Mouse (Mus musculus) hindbrain, embryonic 15.5 days (tissue): ENCODE results near the gene Ypel2. TPM values are rescaled to one million over a fixed set of nuclear protein-coding genes. Genes with fewer than 3 reads are reported as not detected.
A peak's percentile ranks its signal among the peaks of the same experiment; 100 is the strongest.

ENCODE experiments used
- ATAC-seq: fragments of 200-750 bp; cut with Nextera tagmentation; 2 replicates; pipeline ENCODE4 v1.8.0; 2017; ENCODE audit warnings: low read depth, moderate number of reproducible peaks, moderate TSS enrichment; ENCODE audit not compliant: low FRiP score
- H3K27ac ChIP-seq: fragments of 300-500 bp; sonication (generic); replicated peaks from 2 replicates; pipeline ENCODE4 v1.5.1; 2015; ENCODE audit warnings: mild to moderate bottlenecking, inconsistent platforms
- H3K27me3 ChIP-seq: fragments of 300-500 bp; sonication (generic); 2 replicates; pipeline ENCODE4 v1.6.1; 2015; ENCODE audit warnings: control low read depth, inconsistent platforms
- H3K36me3 ChIP-seq: fragments of 300-500 bp; sonication (generic); 2 replicates; pipeline ENCODE4 v1.6.1; 2015; ENCODE audit warnings: control low read depth, inconsistent platforms
- H3K4me1 ChIP-seq: fragments of 300-500 bp; sonication (generic); replicated peaks from 2 replicates; pipeline ENCODE4 v1.6.1; 2015; ENCODE audit warnings: control low read depth, inconsistent platforms
- H3K4me2 ChIP-seq: fragments of 300-500 bp; sonication (generic); 2 replicates; pipeline ENCODE4 v1.6.1; 2015; ENCODE audit warnings: moderate library complexity, mild to moderate bottlenecking, inconsistent platforms
- H3K4me3 ChIP-seq: fragments of 300-500 bp; sonication (generic); 2 replicates; pipeline ENCODE4 v1.5.1; 2015; ENCODE audit warnings: mild to moderate bottlenecking, inconsistent platforms
- H3K9ac ChIP-seq: fragments of 300-500 bp; sonication (generic); 2 replicates; pipeline ENCODE4 v1.6.1; 2015; ENCODE audit warnings: inconsistent platforms
- H3K9me3 ChIP-seq: fragments of 300-500 bp; sonication (generic); 2 replicates; pipeline ENCODE4 v1.6.1; 2016; ENCODE audit warnings: control low read depth, inconsistent platforms
- WGBS: fragments of 180-500 bp; shearing (Covaris S2); methylation state at CpG from one replicate; pipeline ENCODE4 v1.1.7; 2015; 5-methylcytosine and 5-hydroxymethylcytosine counted together
- polyA plus RNA-seq: library from polyadenylated mRNA; unstranded; fragments of >200 nt; fragmentation: Nextera tagmentation; extraction: Ambion mirVana; gene quantifications from 2 replicates; pipeline ENCODE4 v1.2.1, GENCODE M21; 2015

Ypel2 gene
- polyA plus RNA-seq, 1 experiment from 2014 or later = 4.2 TPM

DNA sequence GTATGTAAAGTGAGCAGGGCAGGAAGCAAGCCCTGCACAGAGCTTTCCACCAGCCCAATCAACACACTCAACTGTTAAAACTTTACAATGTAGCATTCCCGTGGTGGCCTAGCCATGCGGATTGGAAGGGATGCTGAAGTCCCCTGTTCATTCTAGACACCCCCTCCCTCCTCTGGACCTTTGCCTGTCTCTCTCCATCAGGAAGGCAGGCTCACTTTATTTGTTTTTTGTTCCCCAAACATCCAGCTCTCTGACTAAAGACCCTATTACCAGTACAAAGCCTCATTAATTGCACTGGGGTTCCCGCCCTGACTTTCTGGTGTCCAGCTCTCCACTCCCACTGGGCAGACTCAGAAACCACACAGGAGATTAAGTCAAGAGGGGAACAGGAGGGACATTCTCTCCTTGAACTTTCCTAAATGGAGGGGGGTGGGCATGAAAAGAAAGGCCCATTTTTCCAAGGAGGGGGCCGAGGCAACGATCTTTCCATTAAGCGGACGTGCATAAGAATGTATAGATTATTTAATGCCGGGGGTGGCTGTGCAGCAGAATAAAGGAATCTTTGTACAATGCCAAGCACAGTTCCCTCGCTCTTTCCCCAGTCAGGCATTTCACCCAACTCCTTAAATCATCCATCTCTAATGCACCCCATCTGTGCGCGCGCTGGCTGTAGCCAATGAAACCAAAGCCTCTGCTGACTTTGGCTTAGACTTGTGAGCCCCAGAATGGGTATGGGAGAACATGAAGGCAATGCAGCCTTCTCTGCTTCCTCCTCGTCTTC, 24.3 kb downstream of the Ypel2 start:
- H3K4me3 ChIP-seq = no peak overlapping the region
- no peaks in the 10 kb centered on the region for H3K9me3 ChIP-seq
- no peak overlapping the region for H3K9ac ChIP-seq
- H3K4me2 ChIP-seq = no peak overlapping the region
- no peak overlapping the region for H3K27ac ChIP-seq
- H3K27me3 ChIP-seq = no peaks in the 10 kb centered on the region
- WGBS = 30% methylated on average over 13 of the region's 13 CpGs
- H3K36me3 ChIP-seq = no peaks in the 10 kb centered on the region
- H3K4me1 ChIP-seq = peaks cover 30% of the 10 kb centered on the region
- no peak for ATAC-seq

GRCm38 (mm10) chr11:86967506-86967905, 26.0 kb downstream of the Ypel2 start:
- WGBS = 90% methylated on average over 9 of the region's 9 CpGs
- no peak overlapping the region for H3K9ac ChIP-seq
- no peak overlapping the region for H3K4me3 ChIP-seq
- H3K4me1 ChIP-seq = peaks cover 21% of the 10 kb centered on the region
- H3K36me3 ChIP-seq = no peaks in the 10 kb centered on the region
- no peaks in the 10 kb centered on the region for H3K27me3 ChIP-seq
- H3K9me3 ChIP-seq = no peaks in the 10 kb centered on the region
- no peak for ATAC-seq
- H3K27ac ChIP-seq = no peak overlapping the region
- H3K4me2 ChIP-seq = no peak overlapping the region

GRCm38 (mm10) chr11:86966696-86967095, 26.8 kb downstream of the Ypel2 start:
- Histone ChIP-seq H3K27me3 (no peaks in the 10 kb centered on the region), H3K4me3 (no peak overlapping the region), H3K4me2 (no peak overlapping the region), H3K36me3 (no peaks in the 10 kb centered on the region), H3K27ac (no peak overlapping the region), H3K4me1 (peaks cover 23% of the 10 kb centered on the region), H3K9me3 (no peaks in the 10 kb centered on the region), H3K9ac (no peak overlapping the region)
- 93% methylated on average over 3 of the region's 3 CpGs for WGBS
- no peak for ATAC-seq

DNA sequence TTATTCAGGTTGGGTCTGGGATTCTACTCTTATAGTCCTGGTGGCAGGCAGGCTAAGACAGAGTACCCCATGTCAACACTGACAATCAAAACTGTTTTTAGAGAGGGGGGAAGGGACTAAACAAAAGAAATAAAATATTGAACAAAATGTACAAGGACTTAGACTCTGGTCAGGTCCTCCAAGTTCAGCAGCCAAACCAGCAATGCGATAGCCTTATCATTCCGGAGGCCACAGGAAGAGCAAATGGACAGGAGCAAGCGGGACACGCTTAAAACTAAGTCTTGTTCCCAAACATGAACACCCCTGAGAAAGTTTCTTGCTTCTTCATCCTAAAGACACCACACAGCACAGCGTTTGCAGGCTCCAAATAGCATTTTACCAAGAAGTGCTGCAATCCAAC, 28.4 kb downstream of the Ypel2 start:
- no peaks in the 10 kb centered on the region for H3K9me3 ChIP-seq
- H3K9ac ChIP-seq = no peak overlapping the region
- H3K4me1 ChIP-seq = peaks cover 23% of the 10 kb centered on the region
- H3K27ac ChIP-seq = no peak overlapping the region
- WGBS = 96% methylated on average over 5 of the region's 5 CpGs
- no peak overlapping the region for H3K4me3 ChIP-seq
- no peak overlapping the region for H3K4me2 ChIP-seq
- ATAC-seq = no peak
- H3K36me3 ChIP-seq = no peaks in the 10 kb centered on the region
- no peaks in the 10 kb centered on the region for H3K27me3 ChIP-seq

- Histone ChIP-seq H3K4me2 (no peak overlapping the region), H3K4me1 (peaks cover 18% of the 10 kb centered on the region), H3K36me3 (no peaks in the 10 kb centered on the region), H3K27me3 (no peaks in the 10 kb centered on the region), H3K9me3 (no peaks in the 10 kb centered on the region), H3K9ac (no peak overlapping the region), H3K4me3 (no peak overlapping the region), H3K27ac (no peak overlapping the region)
- no peak for ATAC-seq
- 90% methylated on average over 10 of the region's 10 CpGs for WGBS
These were observed 29.8 kb downstream of the Ypel2 start for GRCm38 (mm10) chr11:86963698-86964097.

- no peak overlapping the region for H3K9ac ChIP-seq
- no peaks in the 10 kb centered on the region for H3K9me3 ChIP-seq
- H3K4me1 ChIP-seq = peaks cover 19% of the 10 kb centered on the region
- H3K27ac ChIP-seq = no peak overlapping the region
- H3K36me3 ChIP-seq = no peaks in the 10 kb centered on the region
- WGBS = 45% methylated on average over 1 of the region's 1 CpGs
- no peak overlapping the region for H3K4me3 ChIP-seq
- H3K4me2 ChIP-seq = no peak overlapping the region
- H3K27me3 ChIP-seq = no peaks in the 10 kb centered on the region
- no peak for ATAC-seq
These were observed 30.5 kb downstream of the Ypel2 start for GRCm38 (mm10) chr11:86963027-86963426.

- no peaks in the 10 kb centered on the region for H3K27me3 ChIP-seq
- H3K4me1 ChIP-seq = peaks cover 19% of the 10 kb centered on the region
- peak; percentile 3; the same call in 1 of the 2 replicates for ATAC-seq
- H3K27ac ChIP-seq = no peak overlapping the region
- WGBS = 68% methylated on average over 2 of the region's 2 CpGs
- H3K4me3 ChIP-seq = no peak overlapping the region
- H3K4me2 ChIP-seq = no peak overlapping the region
- no peaks in the 10 kb centered on the region for H3K9me3 ChIP-seq
- no peaks in the 10 kb centered on the region for H3K36me3 ChIP-seq
- H3K9ac ChIP-seq = no peak overlapping the region
These were observed 31.1 kb downstream of the Ypel2 start for GRCm38 (mm10) chr11:86962362-86962761.

- H3K27ac ChIP-seq = no peak overlapping the region
- 83% methylated on average over 11 of the region's 11 CpGs for WGBS
- no peak overlapping the region for H3K4me3 ChIP-seq
- H3K9ac ChIP-seq = no peak overlapping the region
- H3K36me3 ChIP-seq = no peaks in the 10 kb centered on the region
- H3K9me3 ChIP-seq = no peaks in the 10 kb centered on the region
- peaks cover 19% of the 10 kb centered on the region for H3K4me1 ChIP-seq
- no peaks in the 10 kb centered on the region for H3K27me3 ChIP-seq
- no peak for ATAC-seq
- H3K4me2 ChIP-seq = no peak overlapping the region
These were observed 31.8 kb downstream of the Ypel2 start for GRCm38 (mm10) chr11:86961510-86962303.

- no peaks in the 10 kb centered on the region for H3K36me3 ChIP-seq
- no peak overlapping the region for H3K4me2 ChIP-seq
- no peak overlapping the region for H3K27ac ChIP-seq
- 48% methylated on average over 2 of the region's 2 CpGs for WGBS
- H3K9ac ChIP-seq = no peak overlapping the region
- no peak for ATAC-seq
- H3K27me3 ChIP-seq = no peaks in the 10 kb centered on the region
- H3K4me1 ChIP-seq = peaks cover 19% of the 10 kb centered on the region
- no peak overlapping the region for H3K4me3 ChIP-seq
- no peaks in the 10 kb centered on the region for H3K9me3 ChIP-seq
These were observed 33.2 kb downstream of the Ypel2 start for GRCm38 (mm10) chr11:86960331-86960730.

DNA sequence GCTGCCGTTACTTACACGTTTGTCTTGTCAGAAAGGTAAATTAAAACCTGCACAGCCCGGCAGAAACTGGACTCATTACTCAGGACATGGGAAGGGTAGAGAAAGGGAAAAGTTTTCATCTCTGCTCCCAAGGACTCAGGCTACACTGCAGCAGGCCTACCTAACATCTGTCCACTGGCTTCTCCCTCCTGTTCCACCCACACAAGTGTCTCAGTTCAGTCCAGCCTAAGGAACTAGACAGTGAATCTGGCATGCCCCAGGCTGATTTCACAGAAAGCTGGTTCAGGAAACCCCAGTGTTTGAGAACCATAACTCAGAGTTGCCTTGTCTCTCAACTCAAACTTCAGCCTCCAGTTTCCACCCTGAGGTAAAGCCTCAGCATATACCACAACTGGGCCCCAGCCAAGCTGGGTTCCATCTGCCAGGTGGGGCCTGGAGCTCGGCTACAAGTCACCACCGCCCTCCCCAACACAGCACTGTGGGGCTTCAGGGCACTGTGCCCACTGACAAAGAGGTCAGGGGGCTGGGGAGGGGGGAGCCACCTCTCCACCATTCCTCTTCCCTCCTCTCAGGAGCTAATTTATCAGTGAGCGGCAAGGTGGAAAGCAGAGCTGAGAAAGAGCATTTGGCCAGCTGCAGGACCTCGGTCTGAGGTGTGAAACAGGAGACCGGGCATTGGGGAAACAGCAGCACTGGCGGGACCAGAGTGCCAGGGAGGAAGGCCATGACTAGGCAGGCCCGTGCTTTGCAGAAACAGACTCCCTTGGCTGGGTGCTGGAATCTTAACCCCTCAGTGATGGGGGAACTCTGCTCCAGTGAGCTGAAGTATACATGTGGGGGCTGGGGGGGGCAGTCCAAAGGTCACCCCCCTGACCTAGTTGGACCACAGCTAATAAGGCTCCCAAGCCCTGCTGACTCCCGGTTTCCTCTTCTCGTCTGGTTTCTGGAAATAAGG, 34.5 kb downstream of the Ypel2 start:
- Histone ChIP-seq H3K27me3 (no peaks in the 10 kb centered on the region), H3K9ac (no peak overlapping the region), H3K9me3 (no peaks in the 10 kb centered on the region), H3K4me3 (no peak overlapping the region), H3K36me3 (no peaks in the 10 kb centered on the region), H3K4me2 (no peak overlapping the region), H3K4me1 (peaks cover 19% of the 10 kb centered on the region), H3K27ac (0 out of 2 replicates have a peak overlapping the region, but pooled peaks have one; percentile 17)
- WGBS = 59% methylated on average over 12 of the region's 12 CpGs
- no peak for ATAC-seq

DNA sequence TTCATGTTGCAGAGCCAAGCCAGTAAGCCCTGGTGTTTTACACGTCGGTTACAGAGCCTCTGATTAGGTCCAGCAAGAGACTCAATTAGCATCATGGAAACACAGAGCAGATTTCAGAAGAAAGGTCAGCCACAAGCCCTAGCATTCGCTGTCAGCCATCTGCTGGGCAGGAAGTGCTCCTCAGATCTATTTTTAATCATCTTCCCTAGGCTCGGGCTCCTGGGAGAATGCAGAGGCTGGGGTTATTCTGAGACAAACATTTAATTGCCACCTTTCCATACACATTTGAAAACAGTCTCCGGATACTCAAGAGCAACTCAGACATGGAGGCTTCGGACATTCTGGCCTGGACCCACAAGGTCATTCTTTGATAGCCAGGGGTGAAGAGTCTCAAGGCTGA, 35.3 kb downstream of the Ypel2 start:
- Histone ChIP-seq H3K4me2 (no peak overlapping the region), H3K4me1 (peaks cover 19% of the 10 kb centered on the region), H3K9me3 (no peaks in the 10 kb centered on the region), H3K27me3 (no peaks in the 10 kb centered on the region), H3K27ac (no peak overlapping the region), H3K9ac (no peak overlapping the region), H3K4me3 (no peak overlapping the region), H3K36me3 (no peaks in the 10 kb centered on the region)
- 59% methylated on average over 6 of the region's 6 CpGs for WGBS
- no peak for ATAC-seq
